Comparison of ENCODE assay signal across 1 mouse cellular context in genomic region chr5:145190875-145191798, GRCm38 (mm10).
TF ChIP-seq lines count a peak whose summit lies in the region.

No protein-coding gene starts in this region.

TF ChIP-seq in CH12.LX, 34 proteins besides CTCF, POLR2A, EP300 and RAD21 (continued from another document):
- TF ChIP-seq MXI1 (IDR thresholded peaks at IDR 0.05; ENCODE audit: low read depth, low read length) = peak; percentile 47; the same call in 1 of the 2 replicates
- TF ChIP-seq ZMIZ1 (IDR thresholded peaks at IDR 0.05; ENCODE audit: low read depth, low read length) = peak; percentile 79
- TF ChIP-seq TCF12 (IDR thresholded peaks at IDR 0.05; ENCODE audit: low read depth, low read length) = peak; percentile 95
- TF ChIP-seq E2F4 (IDR thresholded peaks at IDR 0.05; ENCODE audit: insufficient replicate concordance, low read depth, low read length) = peak; percentile 94
- no peak for TF ChIP-seq USF2 (conservative IDR thresholded peaks at IDR 0.05; ENCODE audit: low read depth, low read length)
- peak; percentile 46 for TF ChIP-seq IRF4 (IDR thresholded peaks at IDR 0.05; ENCODE audit: low read depth, low read length)
- TF ChIP-seq TBP (conservative IDR thresholded peaks at IDR 0.05; ENCODE audit: low read depth, low read length) = peak; percentile 90
- TF ChIP-seq MAX (IDR thresholded peaks at IDR 0.05; ENCODE audit: low read length) = peak; percentile 22; the same call in 1 of the 2 replicates
- no peak for TF ChIP-seq MAFK (IDR thresholded peaks at IDR 0.05; ENCODE audit: insufficient replicate concordance, low read length)
- TF ChIP-seq USF1 (IDR thresholded peaks at IDR 0.05; ENCODE audit: low read depth, low read length) = no peak
- peak; percentile 67 for TF ChIP-seq MYC (IDR thresholded peaks at IDR 0.05; ENCODE audit: low read depth, low read length)
- TF ChIP-seq CHD1 (IDR thresholded peaks at IDR 0.05; ENCODE audit: low read depth, low read length) = no peak
- TF ChIP-seq NELFE (IDR thresholded peaks at IDR 0.05; ENCODE audit: low read depth, low read length) = peak; percentile 94
- peak; percentile 69 for TF ChIP-seq NRF1 (IDR thresholded peaks at IDR 0.05; ENCODE audit: low read depth, low read length)
- peak; percentile 79 for TF ChIP-seq HCFC1 (IDR thresholded peaks at IDR 0.05; ENCODE audit: low read depth, low read length)
- peak; percentile 70; the same call in 1 of the 2 replicates for TF ChIP-seq KAT2A (IDR thresholded peaks at IDR 0.05; ENCODE audit: insufficient replicate concordance, low read length)
